In the genomic region with DNA sequence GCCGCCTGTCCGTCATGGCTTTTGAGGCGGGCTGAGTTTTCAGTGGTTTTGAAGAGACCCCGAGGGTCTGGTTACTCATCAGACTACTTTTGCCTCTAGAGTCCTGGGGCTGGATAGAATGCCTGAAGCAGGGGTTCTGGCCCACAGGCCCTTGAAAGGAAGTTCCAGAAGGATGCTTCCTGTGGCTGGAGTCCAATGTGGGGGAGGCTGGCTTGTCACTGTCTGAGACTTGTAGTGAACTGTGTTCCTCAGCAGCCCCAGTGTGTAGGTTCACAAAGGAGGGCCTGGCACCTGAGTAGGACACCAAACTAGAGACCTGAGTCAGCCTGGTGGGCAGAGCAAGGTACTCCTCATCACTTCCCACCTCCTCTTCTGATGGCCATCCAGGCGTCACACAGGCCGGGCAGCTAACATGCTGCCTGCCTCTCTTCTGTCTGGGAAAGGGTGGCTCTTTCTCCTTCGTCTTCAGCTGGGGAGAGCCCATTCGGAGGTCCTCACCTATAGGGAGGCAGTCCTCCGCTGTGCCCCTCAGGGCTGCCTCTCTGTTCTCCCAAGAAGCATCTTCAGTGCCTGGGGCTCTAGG, we compare ENCODE assay signal across 28 mouse cellular contexts. TPM values are rescaled to one million over a fixed set of nuclear protein-coding genes. Genes with fewer than 3 reads are reported as not detected.
DNase-seq lines count a peak whose midpoint lies in the region; ATAC-seq and TF ChIP-seq lines count a peak whose summit lies in the region.
"Had no signal": no experiment of that assay in that cellular context is flagged by ENCODE, and none has a peak within 500 bp of the region (broad histone marks: within the 10 kb centered on the region; RNA-seq: fewer than 3 reads in every experiment).

No protein-coding gene starts in this region.

- H3ac ChIP-seq in myocyte (ENCODE audit: control insufficient read depth, insufficient read length), result no peak overlapping the region

- TF ChIP-seq POLR2A in myocyte (IDR thresholded peaks at IDR 0.05; ENCODE audit: insufficient read length, low read depth), result no peak

- TF ChIP-seq CTCF in left cerebral cortex, adult 2 months (IDR thresholded peaks at IDR 0.05), result no peak

- no peak overlapping the region for H3K4me2 ChIP-seq in heart, embryonic 13.5 days
- no peak overlapping the region for H3K4me2 ChIP-seq in myocyte (ENCODE audit: low read depth)
- H3K4me2 ChIP-seq: embryonic facial prominence, embryonic 15.5 days; forebrain, embryonic 13.5 days; limb, embryonic 12.5 days; liver, embryonic 15.5 days; lung, embryonic 14.5 days; midbrain, embryonic 15.5 days; stomach, embryonic 15.5 days had no signal

- no peaks in the 10 kb centered on the region for H3K9me3 ChIP-seq in heart, embryonic 13.5 days
- H3K9me3 ChIP-seq: embryonic facial prominence, embryonic 10.5 days; embryonic facial prominence, embryonic 15.5 days; forebrain, embryonic 13.5 days; limb, embryonic 12.5 days; liver, embryonic 15.5 days; midbrain, embryonic 10.5 days; midbrain, embryonic 15.5 days; stomach, embryonic 15.5 days had no signal

- H3K36me3 ChIP-seq in heart, embryonic 13.5 days, result peaks cover 84% of the 10 kb centered on the region
- peaks cover 51% of the 10 kb centered on the region for H3K36me3 ChIP-seq in myocyte (ENCODE audit: control insufficient read depth, insufficient read depth)

- peak overlapping the region; percentile 20 for H3K27ac ChIP-seq in heart, embryonic 13.5 days (replicated peaks)
- H3K27ac ChIP-seq in left cerebral cortex, adult 2 months, result peak overlapping the region; percentile 15; the same call in 1 of the 2 replicates
- H3K27ac ChIP-seq: embryonic facial prominence, embryonic 10.5 days; embryonic facial prominence, embryonic 15.5 days; forebrain, embryonic 13.5 days; limb, embryonic 12.5 days; liver, embryonic 15.5 days; midbrain, embryonic 10.5 days; midbrain, embryonic 15.5 days; stomach, embryonic 15.5 days had no signal

- H3K79me2 ChIP-seq in myocyte (ENCODE audit: control insufficient read depth, insufficient read depth), result peaks cover 4% of the 10 kb centered on the region

- no peak overlapping the region for H3K9ac ChIP-seq in heart, embryonic 13.5 days
- H3K9ac ChIP-seq: embryonic facial prominence, embryonic 15.5 days; forebrain, embryonic 13.5 days; limb, embryonic 12.5 days; liver, embryonic 15.5 days; lung, embryonic 14.5 days; midbrain, embryonic 15.5 days; stomach, embryonic 15.5 days had no signal

- WGBS in heart, embryonic 13.5 days, result 87% methylated on average over 9 of the region's 9 CpGs

- H3K4me3 ChIP-seq in heart, embryonic 13.5 days, result no peak overlapping the region
- no peak overlapping the region for H3K4me3 ChIP-seq in left cerebral cortex, adult 2 months
- H3K4me3 ChIP-seq in myocyte, result no peak overlapping the region
- H3K4me3 ChIP-seq: embryonic facial prominence, embryonic 10.5 days; embryonic facial prominence, embryonic 15.5 days; forebrain, embryonic 13.5 days; gastrocnemius, adult 2 months; limb, embryonic 12.5 days; liver, embryonic 15.5 days; midbrain, embryonic 10.5 days; midbrain, embryonic 15.5 days; stomach, embryonic 15.5 days had no signal

- ATAC-seq in frontal cortex, adult (ENCODE audit: low TSS enrichment), result peak; percentile 28; the same call in 1 of the 2 replicates
- no peak for ATAC-seq in heart, embryonic 13.5 days (ENCODE audit: extremely low read depth, insufficient number of reproducible peaks, low FRiP score, low TSS enrichment)
- ATAC-seq: forebrain, embryonic 13.5 days; hindbrain, embryonic 16.5 days; midbrain, embryonic 15.5 days had no signal

- H3K4me1 ChIP-seq in heart, embryonic 13.5 days, result peaks cover 17% of the 10 kb centered on the region
- H3K4me1 ChIP-seq: midbrain, embryonic 15.5 days; stomach, embryonic 15.5 days had no signal

- H3K27me3 ChIP-seq in heart, embryonic 13.5 days (replicated peaks), result no peaks in the 10 kb centered on the region
- no peaks in the 10 kb centered on the region for H3K27me3 ChIP-seq in myocyte (ENCODE audit: control insufficient read depth, insufficient read depth, insufficient read length)
- H3K27me3 ChIP-seq: CH12.LX; embryonic facial prominence, embryonic 15.5 days; forebrain, embryonic 13.5 days; limb, embryonic 12.5 days; liver, embryonic 15.5 days; midbrain, embryonic 15.5 days; stomach, embryonic 15.5 days had no signal

- no peak for DNase-seq in frontal cortex, postnatal 10 days (ENCODE audit: low spot score in 2 of 2)
- DNase-seq in heart, postnatal 25 days (ENCODE audit: low spot score), result no peak
- DNase-seq in left cerebral cortex, adult 2 months (ENCODE audit: extremely low spot score in 1 of 2, low spot score in 2 of 2), result no peak
- no peak for DNase-seq in left cerebral cortex, postnatal 25 days (ENCODE audit: low spot score in 2 of 2)
- no peak for DNase-seq in urinary bladder, postnatal 14 days (ENCODE audit: low spot score)
- DNase-seq: adrenal gland, postnatal 14 days; cerebellum, adult 11-12 months; cerebellum, postnatal 14 days; gastrocnemius, adult 2 months; gastrocnemius, postnatal 36 days; kidney, adult 8-10 months; layer of hippocampus, adult 9-11 months; lung, embryonic 14.5 days; lung, postnatal 14 days; right cerebral cortex, postnatal 25 days had no signal

- intact Hi-C loops in heart, postnatal 25 days (cut with DNase I), result no loop called here
- intact Hi-C loops in left cerebral cortex, adult 2 months (cut with DNase I), result no loop called here
- intact Hi-C loops in left cerebral cortex, postnatal 25 days (cut with DNase I), result no loop called here

TF ChIP-seq in myocyte, 11 proteins besides CTCF, POLR2A, EP300 and RAD21:
- TF ChIP-seq POLR2AphosphoS2 (IDR thresholded peaks at IDR 0.05; ENCODE audit: insufficient read length, low read depth) (peak; percentile 58), MAX (IDR thresholded peaks at IDR 0.05; ENCODE audit: low read depth) (no peak)

RNA-seq across cellular contexts. Expression of a gene that starts 9.9 kb away (rescaled TPM):
- polyA plus RNA-seq in heart, embryonic 13.5 days (2015; fragmentation: Nextera tagmentation; extraction: Ambion mirVana), result 28.0 and 28.9 TPM in 2 replicates
- 10 to 100 TPM; 44.9 to 52.1 TPM for total RNA-seq in heart, postnatal 25 days (2021)
- 10 to 100 TPM; 31.5 to 32.5 TPM for total RNA-seq in left cerebral cortex, adult 2 months (2021)
- total RNA-seq in left cerebral cortex, postnatal 25 days (2021), result 10 to 100 TPM; 27.5 to 28.1 TPM
- 9.3 TPM for polyA plus RNA-seq in myocyte (2012; fragmentation: generic; extraction: Trizol)

RNA-seq across cellular contexts. Expression of a gene that starts 38.1 kb away (rescaled TPM):
- 182 and 198 TPM in 2 replicates for polyA plus RNA-seq in heart, embryonic 13.5 days (2015; fragmentation: Nextera tagmentation; extraction: Ambion mirVana)
- 100 to 1,000 TPM; 118 to 135 TPM for total RNA-seq in heart, postnatal 25 days (2021)
- total RNA-seq in left cerebral cortex, adult 2 months (2021), result 100 to 1,000 TPM; 183 to 193 TPM
- 100 to 1,000 TPM; 196 to 209 TPM for total RNA-seq in left cerebral cortex, postnatal 25 days (2021)
- 107 TPM for polyA plus RNA-seq in myocyte (2012; fragmentation: generic; extraction: Trizol)
